Mouse (Mus musculus) testis, adult 2 months (tissue): ENCODE data around the gene Vars2.

Source experiments
- CTCF ChIP-seq: fragments of 200-500 bp; IDR thresholded peaks from 2 replicates; pipeline ENCODE4 v1.5.1; 2012; ENCODE audit warnings: low read depth, mild to moderate bottlenecking, inconsistent platforms, low read length, moderate library complexity; ENCODE audit not compliant: control insufficient read depth, insufficient read depth, insufficient replicate concordance
- POLR2A ChIP-seq: fragments of 200-500 bp; IDR thresholded peaks from 2 replicates; pipeline ENCODE4 v1.6.1; 2012; ENCODE audit warnings: low read depth, mild to moderate bottlenecking, inconsistent platforms, low read length, moderate library complexity; ENCODE audit not compliant: control insufficient read depth

- TF ChIP-seq CTCF (no peak), POLR2A (no peak)
Observed at GRCm38 (mm10) chr17:35688347-35689175, 21.2 kb upstream of the Vars2 start.
